Mouse (Mus musculus): Measurements from ENCODE around the gene Sugt1. TPM values are rescaled to one million over a fixed set of nuclear protein-coding genes. Genes with fewer than 3 reads are reported as not detected.

Sugt1 gene
- total RNA-seq, 2 experiments from 2014 or later, result 89.6 to 95.4 TPM

DNA sequence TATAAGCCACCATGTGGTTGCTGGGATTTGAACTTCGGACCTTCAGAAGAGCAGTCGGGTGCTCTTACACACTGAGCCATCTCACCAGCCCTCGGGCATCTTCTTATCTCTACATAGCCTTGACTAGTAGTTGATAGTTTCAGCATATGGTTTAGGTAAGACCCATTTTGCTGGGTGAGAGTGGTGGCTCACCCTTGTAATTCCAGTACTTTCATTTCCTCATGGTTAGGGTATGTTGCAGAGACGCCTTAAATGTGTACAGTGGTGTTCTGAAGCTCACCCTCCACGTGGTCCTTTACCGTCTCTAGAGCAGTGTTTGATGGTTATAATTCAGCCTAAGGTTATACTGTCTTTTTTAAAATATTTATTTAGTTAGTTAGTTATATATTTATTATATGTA lies 18.9 kb downstream of the Sugt1 start:
- no peak for DNase-seq (ENCODE audit: low spot score in 2 of 2)

DNA sequence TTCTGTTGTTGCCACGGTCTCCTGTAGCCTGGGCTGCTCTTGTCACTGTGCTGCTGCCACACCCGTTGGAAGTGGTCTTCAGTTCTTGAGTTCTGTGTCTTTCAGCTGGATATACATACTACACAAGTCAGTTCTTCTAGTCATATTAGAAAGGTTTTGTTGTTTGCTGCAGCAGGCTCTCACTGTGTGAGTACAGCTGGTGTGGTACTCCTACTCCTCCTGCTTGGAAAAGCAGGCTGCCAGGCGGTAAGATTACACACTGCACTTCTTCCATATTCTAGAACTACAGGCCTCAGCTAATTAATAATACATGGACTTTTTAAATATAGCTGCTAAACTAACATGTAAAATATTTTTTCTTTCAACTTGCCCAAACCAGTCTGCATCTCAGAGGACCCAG lies 19.4 kb downstream of the Sugt1 start:
- DNase-seq (ENCODE audit: low spot score in 2 of 2), result no peak

DNA sequence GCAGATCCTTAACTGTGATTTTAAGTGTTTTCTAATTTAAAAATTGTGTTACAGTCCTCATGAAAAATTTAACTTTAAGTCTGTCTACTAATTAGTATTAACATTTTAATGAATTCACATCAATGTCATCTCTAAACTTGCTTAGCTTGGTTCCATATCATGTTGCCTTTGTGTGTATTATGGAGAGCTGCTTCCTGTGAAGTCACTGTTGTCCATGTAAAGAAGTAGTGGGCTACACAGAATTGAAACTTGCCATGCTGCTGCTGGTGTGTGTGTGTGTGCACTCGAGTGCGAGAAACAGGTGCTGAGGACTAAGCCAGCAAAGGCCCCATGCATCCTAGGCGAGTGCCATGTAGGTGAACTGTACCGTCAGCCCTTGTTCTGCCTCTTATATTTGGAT lies 19.9 kb downstream of the Sugt1 start:
- no peak for DNase-seq (ENCODE audit: low spot score in 2 of 2)

DNA sequence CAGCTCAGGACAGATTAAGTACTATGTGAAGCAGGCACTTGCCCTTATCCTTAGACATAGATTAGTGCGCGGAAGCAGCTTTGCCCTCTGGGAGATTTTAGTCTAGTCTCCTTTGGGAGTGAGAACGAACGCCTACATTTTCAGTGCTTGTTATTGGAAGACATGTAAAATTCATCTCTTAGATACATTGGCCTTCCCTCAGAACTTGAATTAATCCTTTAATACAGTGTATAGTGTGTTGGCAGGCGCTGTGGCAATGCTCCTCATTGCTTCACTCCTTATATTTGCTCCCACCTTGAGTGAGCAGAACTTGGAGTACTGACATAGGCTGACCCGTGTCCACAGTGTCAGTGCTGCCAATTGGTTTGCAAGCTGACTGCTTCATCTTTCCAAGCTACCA lies 20.8 kb downstream of the Sugt1 start:
- no peak for DNase-seq (ENCODE audit: low spot score in 2 of 2)

DNA sequence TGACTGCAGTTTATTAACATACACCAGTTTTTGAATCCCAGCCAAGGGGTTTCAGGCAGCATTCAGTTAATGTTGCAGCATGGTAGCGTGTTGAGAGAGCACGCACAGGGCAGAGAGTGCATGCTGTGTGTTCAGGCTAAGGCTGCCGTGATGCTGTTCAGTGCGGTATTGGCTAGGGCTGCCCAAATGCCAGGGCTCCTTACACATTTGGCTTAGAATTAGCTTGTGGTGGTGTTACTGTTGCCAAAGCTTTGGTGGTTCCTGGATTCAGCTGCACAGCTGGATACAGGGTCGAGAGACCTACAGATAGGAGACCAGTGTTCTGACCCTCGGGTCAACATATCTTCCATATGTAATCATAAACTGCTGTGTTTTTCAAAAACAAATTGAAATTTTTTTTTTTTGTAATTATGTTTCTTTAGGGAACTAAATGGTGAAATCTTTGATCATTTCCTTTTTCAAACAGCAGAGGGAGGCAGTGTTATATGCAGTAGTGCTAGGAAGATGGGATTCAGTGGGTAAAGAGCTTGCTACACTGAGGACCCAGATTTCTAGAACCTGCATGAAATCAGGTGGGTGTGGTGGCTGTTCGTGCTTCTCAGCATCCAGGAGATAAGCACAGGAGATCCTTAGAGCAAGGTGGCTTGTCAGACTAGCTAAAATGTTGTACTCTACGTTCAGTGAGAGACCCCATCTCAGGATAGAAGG lies 29.8 kb downstream of the Sugt1 start:
- DNase-seq (ENCODE audit: low spot score in 2 of 2), result peak in 1 of 2 experiments; percentile 20

DNA sequence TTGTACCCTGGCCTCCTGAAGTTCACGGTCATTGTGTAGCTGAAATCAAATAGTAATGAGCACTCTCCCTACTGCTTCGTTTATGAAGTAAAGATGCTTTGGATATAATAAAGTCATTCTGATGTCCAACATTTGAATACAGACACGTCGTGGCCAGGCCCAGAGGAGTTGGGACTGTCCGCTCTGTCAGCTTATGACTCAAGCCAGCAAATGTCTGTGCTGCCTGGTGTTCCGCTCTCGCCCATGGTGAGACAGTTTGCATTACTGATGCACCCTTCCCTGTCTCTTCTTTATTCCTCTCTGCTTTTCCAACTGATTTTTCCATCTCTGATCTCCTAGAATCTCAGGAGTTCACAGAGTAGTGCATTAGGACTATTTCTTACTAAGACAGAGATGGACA lies 32.3 kb downstream of the Sugt1 start:
- DNase-seq (ENCODE audit: low spot score in 2 of 2), result no peak

DNA sequence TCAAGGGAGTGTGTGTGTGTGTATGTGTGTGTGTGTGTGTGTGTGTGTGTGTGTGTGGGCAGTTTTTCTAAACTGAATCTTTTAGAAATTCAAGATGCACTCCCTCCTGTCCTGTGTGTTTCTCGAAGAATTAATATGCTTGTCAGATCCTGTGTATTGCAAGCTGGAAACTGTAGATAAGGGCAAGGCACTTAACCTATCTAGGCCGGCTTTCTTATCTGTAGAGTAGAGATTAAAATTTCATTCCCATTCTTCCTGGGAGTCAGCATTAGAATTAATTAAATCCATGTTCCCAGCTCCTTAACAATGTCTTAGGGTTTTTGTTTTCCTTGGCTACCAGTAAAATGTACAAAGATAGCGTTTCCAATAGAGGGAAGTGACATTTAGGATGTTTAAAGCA lies 33.7 kb downstream of the Sugt1 start:
- DNase-seq (ENCODE audit: low spot score in 2 of 2), result no peak

DNA sequence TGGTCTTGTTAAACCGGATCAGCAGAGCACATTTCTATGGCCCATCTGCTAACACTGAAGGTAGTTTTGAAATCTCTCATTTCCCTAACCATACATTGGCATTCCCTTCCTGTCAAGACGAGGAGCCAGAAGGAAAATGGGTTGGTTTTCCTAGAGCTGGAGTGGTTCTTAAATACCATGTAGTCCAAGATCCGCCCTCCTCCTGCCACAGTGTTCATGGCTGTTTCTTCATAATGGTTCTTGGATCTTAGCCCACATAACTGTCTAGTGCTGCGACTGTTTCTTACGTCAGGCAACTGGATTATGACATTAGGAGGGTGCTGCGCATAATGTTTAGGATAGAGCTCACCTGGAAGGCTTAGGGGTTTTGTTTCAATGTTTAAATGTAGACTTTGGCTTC lies 44.8 kb downstream of the Sugt1 start:
- DNase-seq (ENCODE audit: low spot score in 2 of 2), result no peak

DNA sequence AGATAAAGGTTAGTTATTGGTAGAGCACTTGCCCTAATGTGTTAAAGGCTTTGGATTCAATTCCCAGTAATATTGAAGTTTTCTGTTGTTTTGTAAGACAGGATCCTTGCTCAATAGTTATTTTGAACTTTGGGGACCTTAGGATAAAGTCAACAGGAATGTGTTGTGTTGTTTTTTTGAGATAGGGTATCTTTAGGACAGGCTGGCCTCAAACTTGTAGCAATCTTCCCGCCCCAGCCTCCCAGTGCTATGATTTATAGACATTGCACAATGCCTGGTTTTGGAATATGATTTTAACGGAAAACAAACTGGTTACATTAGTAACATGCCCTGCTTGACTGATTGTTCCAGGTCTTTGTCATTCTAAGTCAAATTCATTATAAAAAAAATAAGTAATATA lies 45.7 kb downstream of the Sugt1 start:
- no peak for DNase-seq (ENCODE audit: low spot score in 2 of 2)

DNA sequence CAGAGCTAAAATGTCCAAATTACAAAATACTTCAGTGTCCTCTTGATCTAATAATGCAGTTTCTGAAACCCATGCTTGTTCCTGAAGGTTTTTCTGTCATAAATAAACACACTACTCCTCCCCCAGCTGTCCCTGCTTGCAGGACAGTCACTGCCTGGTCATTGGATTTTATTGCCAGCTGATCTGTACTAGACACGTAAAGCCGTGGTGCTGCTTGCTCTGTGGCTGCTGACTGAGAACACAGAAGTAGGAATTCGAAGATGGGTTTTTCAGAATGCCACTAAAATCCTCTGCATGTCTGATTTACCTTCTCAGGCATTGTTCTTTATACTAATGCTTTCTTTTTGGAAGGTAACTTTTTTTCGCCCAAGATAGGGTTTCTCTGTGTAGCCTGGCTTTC lies 49.3 kb downstream of the Sugt1 start:
- DNase-seq (ENCODE audit: low spot score in 2 of 2), result no peak

DNA sequence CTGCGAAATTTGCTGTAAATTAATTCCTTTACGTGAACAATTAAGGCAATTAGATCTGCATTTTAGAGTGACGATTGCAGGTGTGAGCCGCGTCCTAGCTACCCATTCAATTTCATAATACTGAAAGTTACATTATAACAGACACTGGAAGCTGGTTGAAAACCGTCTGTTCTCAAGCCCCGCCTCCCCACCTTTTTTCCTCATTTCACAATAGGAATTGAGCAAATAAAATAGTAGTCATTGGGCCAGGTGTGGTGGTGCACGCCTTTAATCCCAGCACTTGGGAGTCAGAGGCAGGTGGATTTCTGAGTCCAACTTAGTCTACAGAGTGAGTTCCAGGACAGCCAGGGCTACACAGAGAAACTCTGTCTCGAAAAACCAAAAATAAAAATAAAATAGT lies 54.6 kb downstream of the Sugt1 start:
- no peak for DNase-seq (ENCODE audit: low spot score in 2 of 2)

DNA sequence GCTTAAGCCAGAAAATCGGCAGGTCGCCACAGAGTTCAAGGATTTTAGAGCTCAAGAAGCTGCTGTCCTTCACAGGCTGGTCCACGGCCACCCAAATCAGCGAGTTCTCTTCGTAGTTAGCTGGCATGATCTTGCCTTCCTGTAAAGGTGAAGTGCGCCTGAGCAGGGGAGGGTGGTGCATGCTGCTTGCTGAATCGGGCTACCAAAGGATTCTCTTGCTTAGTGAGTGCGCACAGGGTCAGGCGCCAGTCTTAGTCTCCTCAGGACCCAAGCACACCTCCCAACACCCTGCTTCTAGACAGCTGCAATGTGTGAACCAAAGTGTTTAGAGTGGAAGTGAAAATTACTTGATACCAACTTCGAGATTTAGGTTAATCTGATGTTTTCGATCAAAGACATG lies 57.9 kb downstream of the Sugt1 start:
- DNase-seq (ENCODE audit: low spot score in 2 of 2), result no peak

DNA sequence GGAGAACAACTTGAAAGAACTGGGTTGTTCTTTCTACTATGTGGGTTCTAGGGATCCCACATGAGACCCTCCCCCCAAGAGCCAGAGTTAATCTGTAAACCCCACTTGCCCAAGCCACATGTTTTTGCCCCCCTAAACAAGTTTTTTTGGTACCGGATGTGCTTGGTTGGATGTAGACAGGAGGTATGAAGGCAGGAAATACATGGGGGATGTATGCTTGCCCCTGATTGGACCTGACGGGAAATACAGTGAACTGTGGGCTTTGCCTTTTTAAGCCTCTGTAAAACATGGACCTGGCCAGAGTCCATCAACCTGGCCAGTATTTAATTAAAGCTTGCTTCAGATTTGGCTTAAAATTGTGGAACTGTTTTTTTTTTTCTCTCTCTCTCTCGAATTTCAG lies 62.2 kb downstream of the Sugt1 start:
- no peak for DNase-seq (ENCODE audit: low spot score in 2 of 2)

DNA sequence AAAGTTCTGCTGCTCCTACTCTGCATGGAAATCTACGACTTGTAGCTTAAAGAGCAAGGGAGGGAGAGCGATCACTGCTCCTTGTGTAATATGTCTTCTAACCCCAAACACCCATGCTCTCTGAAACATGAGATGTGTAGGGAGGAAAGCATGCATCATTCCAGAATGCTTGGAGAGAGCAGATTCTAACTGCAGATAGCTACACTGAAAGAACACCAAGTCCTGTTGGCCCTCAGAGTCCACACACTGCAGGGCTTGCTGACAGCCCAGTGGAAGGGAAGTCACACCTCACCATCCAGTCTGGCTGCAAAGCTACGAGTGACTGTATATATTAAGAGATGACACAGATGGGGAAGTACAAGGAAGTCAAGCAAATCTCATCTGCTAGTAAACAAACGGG lies 65.2 kb downstream of the Sugt1 start:
- DNase-seq (ENCODE audit: low spot score in 2 of 2), result no peak

DNA sequence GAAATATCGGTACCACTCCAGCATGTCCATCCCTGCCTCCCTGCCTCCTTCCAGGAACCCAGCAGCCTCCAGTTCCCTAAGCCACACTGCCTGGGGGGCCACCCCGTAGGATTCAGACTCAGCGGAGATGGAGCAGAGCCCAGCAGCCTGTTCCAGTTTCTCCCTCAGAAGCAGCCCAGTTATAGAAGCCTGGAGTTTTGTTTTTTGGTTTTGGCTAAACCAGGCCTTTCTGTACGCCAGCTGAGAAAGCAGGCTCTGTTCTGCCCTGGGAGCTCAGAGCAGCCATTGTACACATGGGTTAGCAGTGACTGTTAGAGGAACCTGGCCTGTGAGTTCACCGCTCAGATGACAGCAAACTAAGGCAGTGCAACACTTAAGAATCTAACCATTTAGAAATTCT lies 70.8 kb downstream of the Sugt1 start:
- DNase-seq (ENCODE audit: low spot score in 2 of 2), result peak; percentile 65 to 73

DNA sequence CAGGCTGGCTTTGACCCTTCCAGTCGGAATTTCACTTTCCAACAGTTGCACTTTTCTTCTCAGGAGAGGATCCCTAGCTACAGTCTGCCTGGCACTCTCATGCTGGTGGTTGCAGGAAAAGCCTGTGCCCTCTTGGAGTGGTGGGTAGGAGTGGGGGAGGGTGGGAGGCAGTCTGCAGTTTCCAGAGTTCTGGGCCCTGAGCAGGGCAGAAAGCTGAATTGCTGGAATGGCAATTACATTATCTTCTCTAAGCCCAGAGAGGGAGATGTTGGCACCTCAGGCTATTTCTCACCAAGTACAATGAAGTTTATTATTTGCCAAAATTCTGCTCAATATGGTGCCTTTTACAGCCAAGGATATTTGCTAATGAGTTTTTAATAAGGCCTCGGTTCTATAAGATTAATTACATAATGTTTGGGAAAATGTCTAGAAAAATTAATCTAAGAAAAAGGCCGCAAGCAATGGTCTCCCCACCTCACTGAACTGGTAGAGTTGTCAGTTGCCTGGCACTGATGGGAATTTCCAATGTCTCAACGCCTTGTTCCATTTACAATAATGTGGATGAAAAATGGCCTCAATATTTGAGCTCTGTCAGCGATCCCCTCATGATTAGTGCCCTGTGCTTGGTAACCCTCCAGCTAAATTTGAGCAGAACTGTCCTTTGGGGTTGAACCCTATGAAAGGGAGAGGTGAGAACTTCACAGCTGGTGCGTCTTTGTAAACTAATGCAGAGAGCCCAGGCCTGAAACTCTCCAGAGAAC lies 71.4 kb downstream of the Sugt1 start:
- no peak for DNase-seq (ENCODE audit: low spot score in 2 of 2)

DNA sequence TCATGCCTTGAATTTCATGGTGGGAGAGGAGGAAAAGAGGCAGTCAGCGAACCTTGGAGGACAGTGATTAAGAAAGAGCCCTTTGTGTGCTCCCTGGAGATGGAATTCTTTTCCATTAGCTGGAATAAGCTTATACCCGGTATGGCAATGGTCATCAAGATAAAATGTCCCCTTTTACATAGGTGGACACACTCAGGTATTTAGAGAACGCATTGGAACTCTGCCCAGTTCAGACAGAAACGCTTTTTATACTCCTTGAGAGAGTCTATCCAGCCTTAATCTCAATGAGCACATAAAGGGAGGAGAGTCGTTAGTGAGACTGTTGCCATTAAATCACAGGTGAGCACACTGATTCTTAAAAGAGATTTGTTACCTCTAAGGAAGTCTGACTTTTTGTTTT lies 73.0 kb downstream of the Sugt1 start:
- DNase-seq (ENCODE audit: low spot score in 2 of 2), result no peak

DNA sequence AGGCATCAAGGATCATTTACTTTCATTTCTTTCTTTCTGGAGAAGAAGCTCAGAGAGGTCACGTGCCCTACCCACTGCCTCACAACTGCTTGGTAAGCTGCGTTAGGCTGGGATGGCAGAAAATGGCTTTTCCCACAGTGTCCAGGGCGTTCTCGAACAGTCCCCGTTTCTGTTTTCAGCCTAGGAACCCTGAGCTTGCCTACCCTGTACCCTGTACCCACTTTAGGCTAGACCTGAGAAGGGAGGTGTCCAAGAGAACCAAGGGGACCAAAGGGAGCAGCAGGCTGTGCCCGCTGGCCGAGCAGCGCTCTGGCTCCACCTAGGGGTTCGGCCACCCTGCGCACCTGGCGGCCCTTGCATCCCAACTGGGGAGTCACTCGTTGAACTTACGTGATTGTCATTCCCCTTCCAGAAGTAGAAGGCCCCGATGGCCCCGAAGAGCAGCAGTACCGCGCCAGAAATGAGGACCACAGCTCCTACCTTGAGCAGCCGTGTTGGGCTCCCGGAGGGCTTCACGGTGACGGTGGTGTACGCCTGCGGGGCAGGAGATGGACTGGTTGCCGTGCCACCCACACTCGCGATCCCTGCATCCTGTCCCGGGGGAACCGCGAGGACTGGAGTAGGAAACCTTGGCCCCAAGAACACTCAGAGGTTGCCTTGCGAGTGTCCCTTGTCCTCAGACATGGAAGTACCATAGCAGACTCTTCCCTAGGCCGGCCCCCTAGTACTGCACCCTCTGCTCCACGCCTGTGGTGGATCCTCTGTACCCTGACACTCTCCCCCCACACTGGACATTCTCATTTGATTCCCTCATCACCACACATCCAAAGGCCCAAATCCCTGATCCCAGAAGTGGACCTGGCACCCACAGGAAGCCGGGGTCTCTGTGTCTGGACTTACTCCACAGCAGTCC lies 73.8 kb downstream of the Sugt1 start:
- peak; percentile 62 to 78 for DNase-seq (ENCODE audit: low spot score in 2 of 2)

DNA sequence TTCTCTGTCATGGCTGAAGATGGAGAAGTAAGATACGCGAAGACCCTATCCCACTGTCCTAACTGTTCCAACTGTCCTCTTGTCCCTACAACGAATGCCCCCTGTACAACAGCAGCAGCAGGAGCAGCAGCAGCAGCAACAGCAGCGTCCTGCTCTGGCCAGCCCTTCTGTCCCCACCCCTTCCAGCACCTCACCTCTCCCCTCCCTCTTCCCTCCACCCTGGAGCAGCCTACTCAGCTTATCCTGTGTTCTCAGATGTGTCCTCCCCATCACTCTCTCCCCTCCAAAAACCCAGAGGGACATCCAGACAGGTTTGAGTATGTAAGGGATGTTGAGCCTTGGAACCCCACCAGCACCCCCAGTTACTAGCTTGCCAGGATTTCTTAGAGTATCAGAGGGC lies 74.5 kb downstream of the Sugt1 start, which contains the start of gene Cnmd:
TSS of gene Cnmd (minus strand) at position 170 of the 400 bp plus-strand sequence.
- no peak for DNase-seq (ENCODE audit: low spot score in 2 of 2)

DNA sequence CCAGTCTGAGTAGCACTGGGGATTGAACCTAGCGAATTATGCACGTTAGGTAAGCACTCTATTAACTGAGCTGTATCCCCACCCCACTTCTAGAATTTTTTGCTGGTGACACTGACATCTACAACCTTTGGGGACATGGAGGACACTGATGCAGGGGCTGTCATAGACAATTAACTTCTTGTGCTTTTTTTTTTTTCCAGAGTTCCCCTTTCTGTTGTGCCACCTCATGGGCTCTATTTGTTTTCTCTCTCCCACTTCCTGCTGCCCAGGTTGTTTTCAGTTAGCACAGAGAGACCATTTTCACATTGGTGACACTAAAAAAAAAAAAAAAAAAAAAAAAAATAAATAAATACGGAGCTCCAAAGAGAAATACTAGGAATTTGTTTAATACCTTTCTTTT lies 83.5 kb downstream of the Sugt1 start:
- no peak for DNase-seq (ENCODE audit: low spot score in 2 of 2)

DNA sequence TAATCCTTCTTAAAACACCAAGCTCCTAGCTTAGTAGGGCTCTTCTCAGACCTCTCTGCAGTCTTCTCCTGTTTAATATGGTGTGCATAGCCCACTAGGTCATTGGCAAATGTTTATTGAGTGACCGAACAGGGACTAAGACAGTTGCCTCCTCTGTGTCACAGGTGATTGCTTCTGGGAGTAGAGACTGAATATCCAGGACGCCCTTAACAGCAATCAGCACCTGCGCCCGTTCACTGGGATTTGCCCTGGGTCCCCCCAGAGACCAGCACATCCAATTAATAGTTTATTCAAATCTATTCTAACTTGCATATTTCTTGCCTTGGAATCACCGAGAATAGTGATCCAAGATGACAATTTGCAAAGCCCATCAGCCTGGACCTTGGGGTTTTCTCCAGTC lies 85.1 kb downstream of the Sugt1 start:
- DNase-seq (ENCODE audit: low spot score in 2 of 2), result no peak
